Mouse (Mus musculus) CH12.LX (cell line): ENCODE data around the gene Wnt5a. TPM values are rescaled to one million over a fixed set of nuclear protein-coding genes. Genes with fewer than 3 reads are reported as not detected.

Source experiments
- DNase-seq: peaks from one replicate; pipeline ENCODE4 v3.0.0-alpha.2; 2013; ENCODE audit errors: extremely low read depth
- H3K27ac ChIP-seq: 2 replicates; pipeline ENCODE4 v1.5.1; 2012; ENCODE audit warnings: low read depth, mild to moderate bottlenecking, control low read depth, moderate library complexity; ENCODE audit not compliant: insufficient read depth
- H3K27me3 ChIP-seq: replicated peaks from 2 replicates; pipeline ENCODE3; 2012; ENCODE audit warnings: inconsistent platforms
- H3K36me3 ChIP-seq, 2 experiments: replicated peaks in 1 of 2; 2 replicates each; pipeline versions ENCODE3 to v1.6.1; 2012; ENCODE audit warnings: inconsistent platforms in 1 of 2, low read length in 1 of 2, mild to moderate bottlenecking in 1 of 2, mixed read lengths in 1 of 2, moderate library complexity in 1 of 2; ENCODE audit not compliant: control insufficient read depth in 1 of 2, insufficient read depth in 1 of 2
- H3K4me1 ChIP-seq, 2 experiments: 2 replicates each; pipeline ENCODE4 v1.6.1; 2012; ENCODE audit warnings: inconsistent platforms in 1 of 2, moderate library complexity in 1 of 2; ENCODE audit not compliant: insufficient read depth in 2 of 2, control insufficient read depth in 1 of 2
- H3K4me2 ChIP-seq: 2 replicates; pipeline ENCODE4 v1.6.1; 2012; ENCODE audit warnings: low read depth, mild to moderate bottlenecking, control low read depth; ENCODE audit not compliant: poor library complexity, insufficient read depth, severe bottlenecking
- H3K4me3 ChIP-seq, 3 experiments: fragments of 150-350 bp in 1 of 3; sonication (generic) in 1 of 3; replicated peaks in 1 of 3; 2 replicates each; pipeline versions ENCODE3 to v1.5.1; 2011 to 2012; ENCODE audit warnings: low read depth in 2 of 3, low read length in 2 of 3, mild to moderate bottlenecking in 2 of 3, moderate library complexity in 2 of 3, control low read depth in 1 of 3, improper control_type of control experiment in 1 of 3, inconsistent platforms in 1 of 3, mixed read lengths in 1 of 3; ENCODE audit not compliant: poor library complexity in 1 of 3
- H3K79me2 ChIP-seq: replicated peaks from 2 replicates; pipeline ENCODE4 v1.6.1; 2012; ENCODE audit warnings: mild to moderate bottlenecking, moderate library complexity; ENCODE audit not compliant: control insufficient read depth, poor library complexity, insufficient read depth, severe bottlenecking; ENCODE audit errors: extremely low read depth
- H3K9ac ChIP-seq: 2 replicates; pipeline ENCODE4 v1.6.1; 2012; ENCODE audit warnings: low read depth, mild to moderate bottlenecking, control low read depth, moderate library complexity; ENCODE audit not compliant: insufficient read depth
- H3K9me3 ChIP-seq: replicated peaks from 2 replicates; pipeline ENCODE3; 2012; ENCODE audit warnings: low read length, inconsistent platforms, mixed read lengths
- BHLHE40 ChIP-seq: IDR thresholded peaks from 2 replicates; pipeline ENCODE4 v1.6.1; 2011; ENCODE audit warnings: mild to moderate bottlenecking, low read depth, low read length, improper control_type of control experiment
- CHD2 ChIP-seq: IDR thresholded peaks from 2 replicates; pipeline ENCODE4 v1.6.1; 2011; ENCODE audit warnings: low read length, improper control_type of control experiment
- CTCF ChIP-seq, 2 experiments: IDR thresholded peaks in 1 of 2; conservative IDR thresholded peaks in 1 of 2; 2 replicates each; pipeline ENCODE4 v1.5.1; 2011 to 2012; ENCODE audit warnings: low read depth in 2 of 2, low read length in 2 of 2, improper control_type of control experiment in 1 of 2, inconsistent platforms in 1 of 2, mild to moderate bottlenecking in 1 of 2, moderate library complexity in 1 of 2
- ETS1 ChIP-seq: conservative IDR thresholded peaks from 2 replicates; pipeline ENCODE4 v1.6.1; 2012; ENCODE audit warnings: low read depth, mild to moderate bottlenecking, inconsistent platforms, low read length, improper control_type of control experiment, moderate library complexity
- GABPA ChIP-seq: IDR thresholded peaks from 2 replicates; pipeline ENCODE4 v1.6.1; 2012; ENCODE audit warnings: low read depth, low read length, improper control_type of control experiment, inconsistent platforms; ENCODE audit not compliant: insufficient replicate concordance
- HCFC1 ChIP-seq: IDR thresholded peaks from 2 replicates; pipeline ENCODE4 v1.6.1; 2012; ENCODE audit warnings: low read depth, mild to moderate bottlenecking, inconsistent platforms, low read length, improper control_type of control experiment
- IRF4 ChIP-seq: IDR thresholded peaks from 2 replicates; pipeline ENCODE4 v1.6.1; 2014; ENCODE audit warnings: low read depth, mild to moderate bottlenecking, inconsistent platforms, low read length, improper control_type of control experiment
- MAFK ChIP-seq: IDR thresholded peaks from 2 replicates; pipeline ENCODE4 v1.6.1; 2011; ENCODE audit warnings: low read length, improper control_type of control experiment; ENCODE audit not compliant: insufficient replicate concordance
- MAX ChIP-seq: IDR thresholded peaks from 2 replicates; pipeline ENCODE4 v1.6.1; 2011; ENCODE audit warnings: low read length, improper control_type of control experiment
- MAZ ChIP-seq: IDR thresholded peaks from 2 replicates; pipeline ENCODE4 v1.6.1; 2012; ENCODE audit warnings: low read depth, mild to moderate bottlenecking, inconsistent platforms, low read length, improper control_type of control experiment, moderate library complexity
- MEF2A ChIP-seq: IDR thresholded peaks from 2 replicates; pipeline ENCODE4 v1.6.1; 2014; ENCODE audit warnings: low read depth, mild to moderate bottlenecking, inconsistent platforms, low read length, improper control_type of control experiment, borderline replicate concordance
- MXI1 ChIP-seq: IDR thresholded peaks from 2 replicates; pipeline ENCODE4 v1.6.1; 2011; ENCODE audit warnings: mild to moderate bottlenecking, low read depth, low read length, improper control_type of control experiment
- POLR2A ChIP-seq: IDR thresholded peaks from 2 replicates; pipeline ENCODE4 v1.6.1; 2011; ENCODE audit warnings: low read depth, mild to moderate bottlenecking, improper control_type of control experiment, low read length
- SIN3A ChIP-seq: IDR thresholded peaks from 2 replicates; pipeline ENCODE4 v1.6.1; 2012; ENCODE audit warnings: low read length, improper control_type of control experiment, inconsistent platforms
- TBP ChIP-seq: conservative IDR thresholded peaks from 2 replicates; pipeline ENCODE4 v1.6.1; 2011; ENCODE audit warnings: low read depth, low read length, improper control_type of control experiment
- ZC3H11A ChIP-seq: IDR thresholded peaks from 2 replicates; pipeline ENCODE4 v1.6.1; 2012; ENCODE audit warnings: low read depth, mild to moderate bottlenecking, inconsistent platforms, low read length, improper control_type of control experiment
- ZMIZ1 ChIP-seq: IDR thresholded peaks from 2 replicates; pipeline ENCODE4 v1.6.1; 2012; ENCODE audit warnings: low read depth, mild to moderate bottlenecking, inconsistent platforms, low read length, improper control_type of control experiment
- dilution Hi-C: fragments of 300-500 bp; cut with MboI; formaldehyde crosslinking; loops from 2 replicates; pipeline ENCODE4 v1.14.3; 2020; ENCODE audit warnings: low sequenced_read_pairs; ENCODE audit not compliant: extremely low pct_unique_long_range_greater_than_20kb, extremely low pct_ligation_motif_present
- in situ Hi-C: fragments of 300-500 bp; cut with MboI; formaldehyde crosslinking; loops from 3 replicates; pipeline ENCODE4 v1.14.3; 2019; ENCODE audit warnings: low sequenced_read_pairs, low pct_ligation_motif_present, low pct_unique_long_range_greater_than_20kb, mixed read lengths
- polyA plus RNA-seq: library from polyadenylated mRNA; unstranded; fragments of >175 nt; gene quantifications from 2 replicates; pipeline ENCODE4 v1.2.1, GENCODE M21; 2012; ENCODE audit warnings: low read depth; ENCODE audit not compliant: insufficient read length
- total RNA-seq, 2 experiments: library from RNA; depleted of rRNA; stranded (reverse); fragments of 300-350 nt in 1 of 2; fragments of >200 nt in 1 of 2; gene quantifications; 2 replicates each; pipeline ENCODE4 v1.2.3; 2012 to 2014

Gene Wnt5a
- total and polyA plus RNA-seq, 3 experiments, result not detected

DNA sequence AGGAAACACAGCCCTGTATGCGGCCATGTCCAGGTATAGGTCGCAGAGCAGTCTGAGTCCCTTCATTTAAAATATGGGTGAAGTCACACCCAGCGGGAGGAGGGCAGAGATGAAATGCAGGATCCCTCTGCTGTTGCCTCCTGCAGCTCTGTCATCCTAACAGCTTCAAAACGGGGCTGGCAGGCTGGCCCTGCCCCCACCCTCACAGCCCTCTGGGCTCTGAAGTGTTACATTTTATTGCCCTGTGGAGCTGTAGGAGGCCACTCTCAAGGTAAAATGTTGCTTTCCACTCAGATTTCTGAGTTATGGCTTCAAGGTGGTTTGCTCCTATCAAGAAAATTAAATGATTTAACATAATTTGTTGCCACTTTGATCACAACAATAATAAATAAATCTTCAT is 34.9 kb upstream of the Wnt5a start:
- Histone ChIP-seq H3K27me3 (no peaks in the 10 kb centered on the region), H3K79me2 (no peaks in the 10 kb centered on the region), H3K4me1 (no peaks in the 10 kb centered on the region), H3K36me3 (no peaks in the 10 kb centered on the region), H3K27ac (no peak overlapping the region), H3K9me3 (peaks cover 74% of the 10 kb centered on the region), H3K9ac (no peak overlapping the region), H3K4me2 (no peak overlapping the region), H3K4me3 (no peak overlapping the region)
- no peak for DNase-seq
- dilution Hi-C loops (no loop called here), in situ Hi-C loops (no loop called here)
- TF ChIP-seq MXI1 (no peak), CHD2 (no peak), ZC3H11A (no peak), TBP (no peak), POLR2A (no peak), MEF2A (no peak), MAZ (no peak), MAX (no peak)

DNA sequence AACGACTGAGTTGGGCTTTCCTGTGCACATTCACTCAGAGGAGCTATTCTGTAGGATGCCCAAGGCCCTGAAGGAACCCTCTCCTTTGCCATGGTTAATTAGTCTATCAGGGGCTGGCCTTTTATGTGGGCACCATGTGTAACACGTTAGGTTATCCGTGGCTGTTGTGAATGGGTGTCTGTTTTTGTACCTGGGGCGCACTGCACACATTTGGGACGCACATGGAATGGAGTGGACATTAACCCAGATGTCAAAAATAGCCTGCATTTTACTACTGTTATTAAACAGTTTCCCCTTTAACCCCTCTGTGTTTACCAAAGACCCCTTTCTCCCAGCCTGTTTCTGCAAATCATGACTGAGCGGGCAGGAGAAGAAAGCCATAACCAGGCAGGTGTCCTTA is 34.3 kb upstream of the Wnt5a start:
- no peaks in the 10 kb centered on the region for H3K27me3 ChIP-seq
- H3K9ac ChIP-seq, result no peak overlapping the region
- no peaks in the 10 kb centered on the region for H3K4me1 ChIP-seq
- no peak overlapping the region for H3K27ac ChIP-seq
- dilution Hi-C loops, result no loop called here
- H3K36me3 ChIP-seq, result no peaks in the 10 kb centered on the region
- no peak for TF ChIP-seq CTCF (conservative IDR thresholded peaks at IDR 0.05 in 1 of 2, IDR thresholded peaks at IDR 0.05 in 1 of 2; ENCODE audit: low read depth in 2 of 2, low read length in 2 of 2)
- no peak for TF ChIP-seq CHD2
- no peak for TF ChIP-seq TBP
- TF ChIP-seq GABPA, result no peak
- TF ChIP-seq ETS1, result no peak
- TF ChIP-seq, all 38 proteins: peak for 0
- Histone ChIP-seq H3K79me2 (no peaks in the 10 kb centered on the region), H3K4me3 (no peak overlapping the region), H3K4me2 (no peak overlapping the region), H3K9me3 (peaks cover 76% of the 10 kb centered on the region)
- in situ Hi-C loops, result no loop called here
- DNase-seq, result no peak

DNA sequence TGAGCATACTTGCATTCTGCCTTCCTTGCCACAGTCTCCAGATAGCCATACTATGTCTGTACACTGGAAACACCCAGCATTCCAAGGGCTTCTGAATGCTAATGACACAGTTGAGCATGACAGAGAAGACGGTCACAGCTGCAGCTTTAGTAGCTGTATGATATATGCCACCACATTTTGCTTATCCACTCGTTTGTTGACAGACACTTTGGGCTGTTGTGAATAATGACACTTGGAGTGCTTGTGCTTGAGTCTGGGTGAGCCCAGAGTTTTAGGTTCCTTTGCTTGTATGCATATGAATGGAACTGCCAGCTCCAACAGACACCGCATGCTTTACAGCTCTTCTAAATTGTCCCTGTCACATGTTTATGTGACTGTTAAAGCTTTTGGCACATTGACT is 29.5 kb upstream of the Wnt5a start:
- in situ Hi-C loops, result no loop called here
- H3K27me3 ChIP-seq, result no peaks in the 10 kb centered on the region
- no peak overlapping the region for H3K4me2 ChIP-seq
- no peak overlapping the region for H3K4me3 ChIP-seq
- dilution Hi-C loops, result no loop called here
- H3K4me1 ChIP-seq, result no peaks in the 10 kb centered on the region
- H3K9ac ChIP-seq, result no peak overlapping the region
- no peak for DNase-seq
- H3K9me3 ChIP-seq, result peaks cover 73% of the 10 kb centered on the region
- no peaks in the 10 kb centered on the region for H3K36me3 ChIP-seq
- H3K79me2 ChIP-seq, result no peaks in the 10 kb centered on the region
- H3K27ac ChIP-seq, result no peak overlapping the region
- no peak for TF ChIP-seq TBP
- no peak for TF ChIP-seq ZC3H11A
- TF ChIP-seq BHLHE40, result no peak
- TF ChIP-seq POLR2A, result no peak
- no peak for TF ChIP-seq ZMIZ1
- TF ChIP-seq IRF4, result no peak
- no peak for TF ChIP-seq SIN3A
- TF ChIP-seq HCFC1, result no peak
- TF ChIP-seq MAFK, result no peak
